Mouse (Mus musculus): ENCODE results near the gene Tnfaip8l1. TPM values are rescaled to one million over a fixed set of nuclear protein-coding genes. Genes with fewer than 3 reads are reported as not detected.

Gene Tnfaip8l1
- polyA plus RNA-seq, 1 experiment: 1.2 TPM

GRCm38 (mm10) chr17:56219251-56219650 is 57.0 kb downstream of the Tnfaip8l1 start:
- TF ChIP-seq GATA1 (IDR thresholded peaks at IDR 0.05; ENCODE audit: low read length): no peak

- no peak for TF ChIP-seq GATA1 (IDR thresholded peaks at IDR 0.05; ENCODE audit: low read length)
Observed at GRCm38 (mm10) chr17:56219805-56220204, 57.5 kb downstream of the Tnfaip8l1 start.

Other genes with a start within 250 kb of the Tnfaip8l1 start
- 0.16 and 0.28 TPM in 2 replicates for gene Zfp119b, start 213.0 kb upstream of the Tnfaip8l1 start, polyA plus RNA-seq (2012)
- 0.12 and 0.22 TPM in 2 replicates for gene Ebi3, start 209.8 kb upstream of the Tnfaip8l1 start, polyA plus RNA-seq (2012)
- 35.7 and 46.0 TPM in 2 replicates for gene Yju2, start 203.4 kb upstream of the Tnfaip8l1 start, polyA plus RNA-seq (2012)
- gene Shd, start 192.0 kb upstream of the Tnfaip8l1 start, polyA plus RNA-seq (2012): 0.13 and 0.19 TPM in 2 replicates
- gene Fsd1, start 176.0 kb upstream of the Tnfaip8l1 start, polyA plus RNA-seq (2012): not detected in 2 replicates
- gene Stap2, start 156.9 kb upstream of the Tnfaip8l1 start, polyA plus RNA-seq (2012): 0.06 and 0.08 TPM in 2 replicates
- 30.8 and 37.9 TPM in 2 replicates for gene Mpnd, start 156.8 kb upstream of the Tnfaip8l1 start, polyA plus RNA-seq (2012)
- gene Sh3gl1, start 125.8 kb upstream of the Tnfaip8l1 start, polyA plus RNA-seq (2012): 73.8 and 78.3 TPM in 2 replicates
- 95.0 and 102 TPM in 2 replicates for gene Chaf1a, start 122.0 kb upstream of the Tnfaip8l1 start, polyA plus RNA-seq (2012)
- 34.7 and 37.8 TPM in 2 replicates for gene Ubxn6, start 87.4 kb upstream of the Tnfaip8l1 start, polyA plus RNA-seq (2012)
- 208 and 276 TPM in 2 replicates for gene Hdgfl2, start 82.8 kb upstream of the Tnfaip8l1 start, polyA plus RNA-seq (2012)
- not detected in 2 replicates for gene Plin4, start 52.7 kb upstream of the Tnfaip8l1 start, polyA plus RNA-seq (2012)
- not detected in 2 replicates for gene Plin5, start 44.9 kb upstream of the Tnfaip8l1 start, polyA plus RNA-seq (2012)
- not detected in 2 replicates for gene Lrg1, start 40.5 kb upstream of the Tnfaip8l1 start, polyA plus RNA-seq (2012)
- 0.70 and 0.81 TPM in 2 replicates for gene Sema6b, start 22.1 kb upstream of the Tnfaip8l1 start, polyA plus RNA-seq (2012)
- 36.2 and 42.7 TPM in 2 replicates for gene Mydgf, start 21.4 kb downstream of the Tnfaip8l1 start, polyA plus RNA-seq (2012)
- 54.7 and 60.0 TPM in 2 replicates for gene Dpp9, start 56.4 kb downstream of the Tnfaip8l1 start, polyA plus RNA-seq (2012)
- 20.8 and 21.5 TPM in 2 replicates for gene Fem1a, start 94.3 kb downstream of the Tnfaip8l1 start, polyA plus RNA-seq (2012)
- 6.3 and 7.7 TPM in 2 replicates for gene Ticam1, start 114.3 kb downstream of the Tnfaip8l1 start, polyA plus RNA-seq (2012)
- 7.3 and 7.9 TPM in 2 replicates for gene Plin3, start 130.4 kb downstream of the Tnfaip8l1 start, polyA plus RNA-seq (2012)
- gene Arrdc5, start 137.8 kb downstream of the Tnfaip8l1 start, polyA plus RNA-seq (2012): not detected in 2 replicates
- gene Uhrf1, start 140.8 kb downstream of the Tnfaip8l1 start, polyA plus RNA-seq (2012): 122 and 123 TPM in 2 replicates
- 33.0 and 37.9 TPM in 2 replicates for gene Kdm4b, start 163.6 kb downstream of the Tnfaip8l1 start, polyA plus RNA-seq (2012)